Mouse (Mus musculus) kidney, postnatal 0 days (tissue): ENCODE data around the gene Fgfr2. TPM values are rescaled to one million over a fixed set of nuclear protein-coding genes. Genes with fewer than 3 reads are reported as not detected.

Source experiments
- ATAC-seq: fragments of 200-750 bp; cut with Nextera tagmentation; replicated peaks from 2 replicates; pipeline ENCODE4 v1.8.0; 2017; ENCODE audit warnings: low read depth, moderate number of reproducible peaks, moderate TSS enrichment, moderate library complexity; ENCODE audit not compliant: low FRiP score
- DNase-seq: peaks from one replicate; pipeline ENCODE4 v3.0.0-alpha.2; 2016; ENCODE audit warnings: low spot score
- H3K27ac ChIP-seq: fragments of 300-500 bp; sonication (generic); 2 replicates; pipeline ENCODE4 v1.5.1; 2014; ENCODE audit warnings: mild to moderate bottlenecking
- H3K27me3 ChIP-seq: fragments of 300-500 bp; sonication (generic); 2 replicates; pipeline ENCODE4 v1.6.1; 2014; ENCODE audit warnings: low read length, mixed read lengths; ENCODE audit not compliant: insufficient read depth
- H3K36me3 ChIP-seq: fragments of 300-500 bp; sonication (generic); 2 replicates; pipeline ENCODE4 v1.6.1; 2014; ENCODE audit warnings: low read length, mixed read lengths; ENCODE audit not compliant: insufficient read depth
- H3K4me1 ChIP-seq: fragments of 300-500 bp; sonication (generic); replicated peaks from 2 replicates; pipeline ENCODE4 v1.6.1; 2014; ENCODE audit warnings: antibody characterized with exemption, low read length, mixed read lengths; ENCODE audit not compliant: insufficient read depth
- H3K4me2 ChIP-seq: fragments of 300-500 bp; sonication (generic); 2 replicates; pipeline ENCODE4 v1.6.1; 2014; ENCODE audit warnings: mild to moderate bottlenecking, low read length, moderate library complexity, mixed read lengths
- H3K4me3 ChIP-seq: fragments of 300-500 bp; sonication (generic); replicated peaks from 2 replicates; pipeline ENCODE4 v1.5.1; 2014; ENCODE audit warnings: low read depth, low read length
- H3K9ac ChIP-seq: fragments of 300-500 bp; sonication (generic); 2 replicates; pipeline ENCODE4 v1.6.1; 2014; ENCODE audit warnings: low read depth, low read length
- H3K9me3 ChIP-seq: fragments of 300-500 bp; sonication (generic); replicated peaks from 2 replicates; pipeline ENCODE4 v1.6.1; 2016; ENCODE audit warnings: low read length, inconsistent platforms, mixed read lengths
- CTCF ChIP-seq: IDR thresholded peaks from 2 replicates; pipeline ENCODE4 v1.5.1; 2016; ENCODE audit warnings: antibody characterized with exemption, low read depth, mild to moderate bottlenecking, moderate library complexity
- WGBS: fragments of 180-500 bp; shearing (Covaris S2); extraction: QIAGEN DNeasy Blood & Tissue Kit; methylation state at CpG from one replicate; pipeline ENCODE4 v1.1.7; 2014; 5-methylcytosine and 5-hydroxymethylcytosine counted together
- polyA plus RNA-seq: library from polyadenylated mRNA; unstranded; fragments of >200 nt; fragmentation: Nextera tagmentation; extraction: Ambion mirVana; gene quantifications from 2 replicates; pipeline ENCODE4 v1.2.1, GENCODE M21; 2015

The Fgfr2 gene
- polyA plus RNA-seq, 1 experiment from 2014 or later: 79.8 TPM

DNA sequence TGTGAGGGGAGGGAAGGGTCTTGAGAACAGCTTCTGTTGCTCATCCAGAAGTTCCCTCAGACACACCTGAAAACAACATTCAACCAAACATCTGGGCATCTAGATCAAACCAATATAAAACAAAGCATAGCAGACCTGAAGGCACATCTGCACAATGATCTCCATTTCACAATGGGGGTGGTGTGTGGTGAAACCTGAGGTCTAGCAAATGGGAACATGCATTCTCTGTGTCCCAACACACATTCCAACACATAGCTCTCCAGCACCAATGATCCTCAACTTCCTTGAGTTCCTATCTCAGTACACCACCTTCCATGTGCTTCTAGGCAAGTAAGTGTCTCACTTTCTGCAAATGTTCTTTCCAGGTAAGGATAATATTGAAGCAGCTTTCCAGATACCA is 707.3 kb downstream of the Fgfr2 start:
- Histone ChIP-seq H3K9me3 (no peaks in the 10 kb centered on the region), H3K36me3 (no peaks in the 10 kb centered on the region), H3K9ac (no peak overlapping the region), H3K4me1 (0 out of 2 replicates have a peak, but pooled peaks cover 3% of the 10 kb centered on the region), H3K27ac (no peak overlapping the region), H3K4me2 (no peak overlapping the region), H3K4me3 (no peak overlapping the region), H3K27me3 (no peaks in the 10 kb centered on the region)
- ATAC-seq (no peak), DNase-seq (no peak)
- TF ChIP-seq CTCF: no peak

DNA sequence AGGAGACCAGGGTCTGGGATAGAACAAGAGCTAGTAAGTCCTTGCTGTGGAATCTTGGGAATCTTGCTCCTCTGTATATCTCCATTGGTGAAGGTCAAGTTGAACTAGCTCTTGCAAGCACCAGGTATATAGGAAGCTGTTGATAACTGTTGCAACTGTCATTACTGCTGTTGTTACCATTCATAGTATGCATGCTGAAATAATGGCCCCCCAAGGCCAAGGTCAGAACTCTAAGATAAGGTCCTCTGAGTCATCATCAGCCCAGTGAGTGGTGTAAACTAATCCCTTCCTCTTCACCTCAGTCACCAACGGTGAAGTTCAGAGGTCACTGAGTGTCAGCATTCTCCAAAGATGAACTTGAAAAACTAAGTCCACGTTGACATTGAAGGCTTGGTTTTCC is 710.6 kb downstream of the Fgfr2 start:
- no peaks in the 10 kb centered on the region for H3K36me3 ChIP-seq
- ATAC-seq: no peak
- no peak overlapping the region for H3K27ac ChIP-seq
- H3K4me2 ChIP-seq: no peak overlapping the region
- DNase-seq: no peak
- H3K4me1 ChIP-seq: 0 out of 2 replicates have a peak, but pooled peaks cover 3% of the 10 kb centered on the region
- TF ChIP-seq CTCF: no peak
- 36% methylated on average over 2 of the region's 2 CpGs for WGBS
- H3K9me3 ChIP-seq: no peaks in the 10 kb centered on the region
- H3K27me3 ChIP-seq: no peaks in the 10 kb centered on the region
- no peak overlapping the region for H3K4me3 ChIP-seq
- no peak overlapping the region for H3K9ac ChIP-seq

DNA sequence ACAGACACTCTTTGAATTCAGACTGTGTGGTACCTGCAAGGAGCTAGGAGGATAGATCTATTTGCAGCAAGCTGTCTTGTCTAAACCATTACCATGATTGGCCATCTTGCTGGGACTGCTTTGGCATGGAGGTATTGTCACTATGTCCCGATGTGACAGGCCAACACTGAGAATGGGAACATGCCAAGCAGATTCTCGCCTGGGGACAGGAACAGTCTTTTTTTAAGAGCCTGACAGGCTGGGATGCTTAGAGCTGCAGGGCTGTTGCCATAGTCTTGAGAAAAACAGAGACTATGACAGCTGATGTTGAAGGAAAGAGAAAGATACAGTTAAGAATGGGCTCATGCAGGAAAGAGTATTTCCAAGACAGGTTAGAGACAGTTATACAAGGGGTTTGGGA is 711.4 kb downstream of the Fgfr2 start:
- no peaks in the 10 kb centered on the region for H3K9me3 ChIP-seq

DNA sequence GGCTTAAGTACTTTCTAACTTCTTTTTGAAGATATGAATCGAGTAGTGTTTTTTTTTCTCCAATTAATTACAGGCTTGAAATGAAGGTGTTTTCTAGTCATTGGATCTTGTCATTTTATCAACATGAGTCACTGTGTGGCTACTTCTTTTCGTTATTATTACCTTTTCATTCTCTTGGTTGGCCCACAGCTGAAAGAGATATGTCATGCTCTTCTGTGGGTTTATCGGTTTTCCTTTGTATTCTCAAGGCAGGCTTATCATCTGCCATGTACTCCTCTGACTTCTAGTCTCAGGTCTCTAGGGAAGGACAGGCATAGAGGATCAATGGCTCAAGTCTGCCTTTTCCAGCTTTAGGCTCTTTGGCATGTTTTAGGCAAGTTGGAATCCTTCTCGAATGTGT is 712.2 kb downstream of the Fgfr2 start:
- DNase-seq (no peak), ATAC-seq (no peak)
- WGBS: 93% methylated on average over 4 of the region's 4 CpGs
- no peak for TF ChIP-seq CTCF
- Histone ChIP-seq H3K4me3 (no peak overlapping the region), H3K4me2 (no peak overlapping the region), H3K9ac (no peak overlapping the region), H3K36me3 (no peaks in the 10 kb centered on the region), H3K9me3 (no peaks in the 10 kb centered on the region), H3K27me3 (no peaks in the 10 kb centered on the region), H3K4me1 (no peaks in the 10 kb centered on the region), H3K27ac (no peak overlapping the region)

More for the DNA sequence above, 711.4 kb downstream of the Fgfr2 start:
- DNase-seq: no peak
- Histone ChIP-seq H3K4me1 (no peaks in the 10 kb centered on the region), H3K9ac (no peak overlapping the region), H3K36me3 (no peaks in the 10 kb centered on the region), H3K27ac (no peak overlapping the region), H3K27me3 (no peaks in the 10 kb centered on the region), H3K4me3 (no peak overlapping the region), H3K4me2 (no peak overlapping the region)
- TF ChIP-seq CTCF: no peak
- 82% methylated on average over 2 of the region's 2 CpGs for WGBS
- ATAC-seq: no peak

DNA sequence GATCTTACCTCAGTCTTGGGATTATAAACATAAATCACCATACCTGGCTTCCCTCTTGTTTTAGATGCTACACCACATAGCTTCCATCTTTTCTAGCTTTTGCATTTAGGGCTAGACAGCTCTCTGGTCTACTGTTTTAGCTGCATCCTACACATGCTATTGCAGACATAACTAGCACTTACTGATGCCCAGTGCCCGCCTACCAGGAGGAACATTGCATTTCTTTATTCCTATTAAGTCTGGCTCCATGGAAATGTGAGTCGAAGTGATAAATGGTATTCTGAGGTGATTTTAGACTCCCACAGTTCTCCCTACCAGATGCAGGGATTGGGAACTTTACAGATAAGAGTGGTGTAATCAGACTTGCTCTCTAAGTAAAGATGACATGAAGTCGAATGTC is 713.3 kb downstream of the Fgfr2 start:
- H3K27me3 ChIP-seq: no peaks in the 10 kb centered on the region
- H3K36me3 ChIP-seq: no peaks in the 10 kb centered on the region
- no peak overlapping the region for H3K9ac ChIP-seq
- H3K27ac ChIP-seq: no peak overlapping the region
- no peak overlapping the region for H3K4me3 ChIP-seq
- no peak for TF ChIP-seq CTCF
- ATAC-seq: no peak
- H3K9me3 ChIP-seq: no peaks in the 10 kb centered on the region
- H3K4me2 ChIP-seq: no peak overlapping the region
- WGBS: 77% methylated on average over 3 of the region's 3 CpGs
- no peaks in the 10 kb centered on the region for H3K4me1 ChIP-seq
- no peak for DNase-seq

DNA sequence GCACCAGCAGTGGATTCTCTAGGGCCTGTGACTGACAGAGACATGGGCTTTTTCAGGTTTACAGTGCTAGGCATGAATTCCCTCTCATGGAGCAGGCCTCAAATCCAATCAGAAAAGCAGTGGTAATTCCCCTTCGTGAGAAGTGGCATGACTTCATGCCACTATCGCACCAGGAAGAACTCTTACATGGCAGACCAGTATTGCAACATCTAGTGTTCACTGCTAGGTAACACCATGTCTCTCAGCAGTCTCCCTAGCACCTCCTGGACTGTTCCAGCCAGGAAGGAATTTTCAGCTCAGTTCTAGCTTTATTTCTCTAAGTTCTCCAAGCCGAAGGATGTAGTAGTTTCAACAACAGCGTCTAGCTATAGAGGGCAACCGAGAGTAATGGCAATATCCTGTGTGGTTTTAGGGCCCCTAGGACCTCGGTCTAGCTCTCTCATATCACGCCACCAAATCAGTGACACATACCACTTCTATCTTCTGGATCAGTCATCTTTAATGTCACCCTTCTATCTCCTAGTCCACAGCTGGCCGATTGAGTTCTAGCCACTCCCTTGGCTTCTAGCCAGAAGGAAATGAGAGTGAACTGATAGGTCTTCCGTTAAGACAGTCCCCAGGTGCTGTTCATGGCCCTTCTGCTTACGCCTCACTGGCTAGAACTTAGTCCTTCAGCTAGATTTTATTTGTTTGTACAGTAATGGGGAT is 720.6 kb downstream of the Fgfr2 start:
- H3K9ac ChIP-seq: no peak overlapping the region
- DNase-seq (no peak), ATAC-seq (no peak)
- no peak overlapping the region for H3K4me3 ChIP-seq
- TF ChIP-seq CTCF: no peak
- no peak overlapping the region for H3K27ac ChIP-seq
- no peaks in the 10 kb centered on the region for H3K27me3 ChIP-seq
- no peaks in the 10 kb centered on the region for H3K4me1 ChIP-seq
- 65% methylated on average over 10 of the region's 10 CpGs for WGBS
- H3K4me2 ChIP-seq: no peak overlapping the region
- H3K36me3 ChIP-seq: no peaks in the 10 kb centered on the region
- H3K9me3 ChIP-seq: no peaks in the 10 kb centered on the region

DNA sequence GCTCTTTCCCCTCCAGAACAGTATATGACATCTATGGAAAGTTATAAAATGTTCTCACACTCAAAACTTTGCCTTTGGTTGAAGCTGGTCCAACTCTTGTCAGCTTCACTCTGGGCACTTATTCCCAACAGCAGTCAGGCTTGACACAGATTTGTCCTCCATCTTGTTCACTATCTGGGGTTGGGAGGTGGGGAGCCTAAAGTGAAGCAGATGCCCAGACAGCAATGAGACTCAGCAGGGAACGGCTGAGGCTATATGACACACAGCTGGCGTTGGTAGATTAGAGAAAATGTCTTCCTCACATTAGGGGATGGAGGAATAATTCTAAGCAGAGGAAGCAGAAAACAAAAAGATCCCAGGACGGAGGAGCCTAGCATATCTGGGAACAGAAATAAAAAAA is 724.7 kb downstream of the Fgfr2 start:
- H3K9ac ChIP-seq: no peak overlapping the region
- no peak overlapping the region for H3K4me2 ChIP-seq
- H3K9me3 ChIP-seq: no peaks in the 10 kb centered on the region
- no peak overlapping the region for H3K4me3 ChIP-seq
- TF ChIP-seq CTCF: no peak
- H3K4me1 ChIP-seq: no peaks in the 10 kb centered on the region
- no peak for ATAC-seq
- H3K36me3 ChIP-seq: no peaks in the 10 kb centered on the region
- DNase-seq: no peak
- no peak overlapping the region for H3K27ac ChIP-seq
- no peaks in the 10 kb centered on the region for H3K27me3 ChIP-seq
- WGBS: 84% methylated on average over 3 of the region's 3 CpGs
